Mouse (Mus musculus): ENCODE results near the gene Car7. TPM values are rescaled to one million over a fixed set of nuclear protein-coding genes. Genes with fewer than 3 reads are reported as not detected.
A peak's percentile ranks its signal among the peaks of the same experiment; 100 is the strongest.

Car7 gene
- total RNA-seq (2012; rRNA removed): 2.9 and 3.1 TPM in 2 replicates
- 1 to 10 TPM in 1 of 2 experiments, not detected in 1; 2.4 TPM for polyA plus RNA-seq (2012; ENCODE audit: insufficient read depth in 1 of 2, insufficient read length in 2 of 2, low read depth in 1 of 2, low replicate concordance in 2 of 2, missing spikeins in 1 of 2)

DNA sequence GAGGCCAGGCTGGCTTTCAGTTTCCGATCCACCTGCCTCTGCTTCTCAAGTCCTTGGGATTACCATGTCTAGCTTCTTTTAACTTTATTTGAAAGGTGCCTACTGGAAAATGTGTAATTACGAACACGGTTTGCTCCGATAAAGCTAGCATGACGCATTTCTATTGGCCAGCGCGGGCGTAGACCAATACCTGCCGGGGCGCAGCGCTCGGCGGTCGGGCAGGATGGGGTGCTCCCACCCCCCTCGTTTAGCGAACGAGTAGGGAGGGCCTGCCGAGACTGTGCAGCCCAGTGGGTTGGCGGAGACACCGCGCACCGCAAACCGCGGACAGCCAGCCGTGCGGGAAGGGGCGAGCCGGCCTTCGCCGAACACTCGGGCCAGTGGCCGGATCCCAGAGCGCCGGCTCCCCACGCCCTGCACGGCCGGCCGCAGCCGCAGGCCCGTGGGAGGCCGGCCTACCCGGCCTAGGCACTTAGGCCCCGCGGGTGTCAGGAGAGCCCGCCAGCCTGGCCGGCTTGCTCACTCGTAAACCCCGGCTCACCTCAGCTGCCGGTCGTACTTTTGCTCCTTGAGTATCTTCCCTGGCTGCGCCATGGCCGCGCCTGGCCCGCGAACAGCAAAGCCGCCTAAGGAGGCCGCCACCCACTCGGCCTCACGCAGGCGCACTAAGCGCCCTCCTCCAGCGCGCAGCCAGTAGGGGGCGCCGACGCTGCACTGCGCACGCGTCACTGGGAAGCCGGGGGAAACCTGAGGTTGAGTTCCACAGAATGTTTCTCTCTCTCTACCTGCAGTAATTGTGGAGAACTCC lies at the start of gene Car7, which contains the start of gene Nae1:
Car7 (plus strand) TSS at position 719 of the 808 bp plus-strand sequence.
Nae1 (minus strand) TSS at position 667 of the 808 bp plus-strand sequence.
- no peaks in the 10 kb centered on the region for H3K9me3 ChIP-seq (replicated peaks; ENCODE audit: insufficient read depth, low read length)
- H3K4me3 ChIP-seq (ENCODE audit: control insufficient read depth in 1 of 2, insufficient read depth in 1 of 2, low read depth in 2 of 2, low read length in 2 of 2): peak within 1 kb of the TSS; percentile 74 to 90
- peaks cover 0 to 11% of the 10 kb centered on the region in 2 experiments; a peak in 2 of 4 replicates for H3K36me3 ChIP-seq (ENCODE audit: control insufficient read depth in 1 of 2, insufficient read depth in 2 of 2, low read length in 2 of 2)
- H3K9ac ChIP-seq (ENCODE audit: control insufficient read depth, low read depth, low read length, poor library complexity, severe bottlenecking): peak within 1 kb of the TSS; percentile 86
- peaks cover 21% of the 10 kb centered on the region for H3K79me2 ChIP-seq (ENCODE audit: control insufficient read depth, insufficient read depth, low read length, poor library complexity)
- peaks cover 0 to 6% of the 10 kb centered on the region in 2 experiments; a peak in 2 of 4 replicates for H3K4me1 ChIP-seq (ENCODE audit: control insufficient read depth in 1 of 2, insufficient read depth in 2 of 2, low read length in 2 of 2)
- peak within 1 kb of the TSS; percentile 63 for H3K27ac ChIP-seq (ENCODE audit: control insufficient read depth, low read depth, low read length)
- H3K27me3 ChIP-seq (ENCODE audit: control insufficient read depth in 1 of 2, insufficient read depth in 2 of 2, low read length in 2 of 2): no peaks in the 10 kb centered on the region
- peak; percentile 95 for DNase-seq (ENCODE audit: low read depth, low spot score)
- TF ChIP-seq POLR2AphosphoS5 (IDR thresholded peaks at IDR 0.05; ENCODE audit: borderline replicate concordance, low read depth, low read length): no peak
- TF ChIP-seq BHLHE40 (IDR thresholded peaks at IDR 0.05; ENCODE audit: borderline replicate concordance, low read depth, low read length): no peak
- peak; percentile 25; the same call in 1 of the 2 replicates for TF ChIP-seq TBP (IDR thresholded peaks at IDR 0.05; ENCODE audit: low read depth, low read length)
- TF ChIP-seq MAX (IDR thresholded peaks at IDR 0.05; ENCODE audit: low read length): no peak; the same call in 1 of the 2 replicates
- TF ChIP-seq USF1 (IDR thresholded peaks at IDR 0.05; ENCODE audit: low read depth, low read length): no peak
- TF ChIP-seq POLR2A (IDR thresholded peaks at IDR 0.05; ENCODE audit: control insufficient read depth in 1 of 2, insufficient read depth in 1 of 2, low read depth in 1 of 2, low read length in 2 of 2, poor library complexity in 1 of 2): peak; percentile 89 to 92
- TF ChIP-seq NELFE (IDR thresholded peaks at IDR 0.05; ENCODE audit: low read depth, low read length): peak; percentile 92
- TF ChIP-seq NRF1 (IDR thresholded peaks at IDR 0.05; ENCODE audit: insufficient read depth, low read depth, low read length, poor library complexity, severe bottlenecking): peak; percentile 97
- TF ChIP-seq MYC (IDR thresholded peaks at IDR 0.05; ENCODE audit: low read depth, low read length): no peak; the same call in 1 of the 2 replicates
- peak; percentile 8; the same call in 1 of the 2 replicates for TF ChIP-seq SIN3A (IDR thresholded peaks at IDR 0.05; ENCODE audit: low read length)
- peak; percentile 80; the same call in 1 of the 2 replicates for TF ChIP-seq POLR2AphosphoS2 (IDR thresholded peaks at IDR 0.05; ENCODE audit: low read length)
- peak; percentile 6; the same call in 1 of the 2 replicates for TF ChIP-seq TCF12 (IDR thresholded peaks at IDR 0.05; ENCODE audit: low read depth, low read length)
- TF ChIP-seq EP300 (IDR thresholded peaks at IDR 0.05; ENCODE audit: low read depth in 1 of 2, low read length in 2 of 2): no peak
- TF ChIP-seq MAZ (IDR thresholded peaks at IDR 0.05; ENCODE audit: low read depth, low read length): 0 out of 2 replicates have a peak, but pooled peaks have one; percentile 68
- no peak for TF ChIP-seq MEF2A (IDR thresholded peaks at IDR 0.05; ENCODE audit: extremely low read depth, insufficient replicate concordance, low read depth, low read length, poor library complexity, severe bottlenecking)
- peak; percentile 54; the same call in 1 of the 2 replicates for TF ChIP-seq HCFC1 (IDR thresholded peaks at IDR 0.05; ENCODE audit: low read depth, low read length)
- 0 out of 2 replicates have a peak, but pooled peaks have one; percentile 59 for TF ChIP-seq ZMIZ1 (IDR thresholded peaks at IDR 0.05; ENCODE audit: low read depth, low read length)
- TF ChIP-seq E2F4 (IDR thresholded peaks at IDR 0.05; ENCODE audit: borderline replicate concordance, low read depth, low read length): peak; percentile 41; the same call in 1 of the 2 replicates
- TF ChIP-seq MXI1 (IDR thresholded peaks at IDR 0.05; ENCODE audit: low read depth, low read length): peak; percentile 84
- TF ChIP-seq UBTF (IDR thresholded peaks at IDR 0.05; ENCODE audit: borderline replicate concordance, insufficient read depth, low read depth, low read length): no peak
- 0 out of 2 replicates have a peak, but pooled peaks have one; percentile 37 for TF ChIP-seq CHD1 (IDR thresholded peaks at IDR 0.05; ENCODE audit: low read depth, low read length)
- no peak for TF ChIP-seq ZC3H11A (IDR thresholded peaks at IDR 0.05; ENCODE audit: low read depth, low read length)
- no peak for TF ChIP-seq MAFK (IDR thresholded peaks at IDR 0.05; ENCODE audit: borderline replicate concordance, low read depth, low read length)
- no peak for TF ChIP-seq ZNF384 (IDR thresholded peaks at IDR 0.05; ENCODE audit: low read depth, low read length)
- no peak for TF ChIP-seq RCOR1 (IDR thresholded peaks at IDR 0.05; ENCODE audit: low read depth, low read length)
- no peak for TF ChIP-seq USF2 (IDR thresholded peaks at IDR 0.05; ENCODE audit: borderline replicate concordance in 1 of 2, insufficient read depth in 1 of 2, low read depth in 1 of 2, low read length in 2 of 2)
- TF ChIP-seq RAD21 (IDR thresholded peaks at IDR 0.05; ENCODE audit: low read depth, low read length): no peak; the same call in 1 of the 2 replicates
- no peak for TF ChIP-seq ZKSCAN1 (IDR thresholded peaks at IDR 0.05; ENCODE audit: low read depth, low read length)
- TF ChIP-seq CTCF (IDR thresholded peaks at IDR 0.05 in 2 of 3, conservative IDR thresholded peaks at IDR 0.05 in 1 of 3; ENCODE audit: control insufficient read depth in 1 of 3, insufficient read depth in 1 of 3, low read depth in 2 of 3, low read length in 3 of 3, poor library complexity in 1 of 3, severe bottlenecking in 1 of 3): peak; percentile 81 to 92 (median 91)
- no peak for TF ChIP-seq ETS1 (IDR thresholded peaks at IDR 0.05; ENCODE audit: low read depth, low read length)
- TF ChIP-seq SMC3 (IDR thresholded peaks at IDR 0.05; ENCODE audit: low read depth, low read length): 0 out of 2 replicates have a peak, but pooled peaks have one; percentile 4
- TF ChIP-seq GABPA (IDR thresholded peaks at IDR 0.05; ENCODE audit: low read depth, low read length): no peak
- no peak for TF ChIP-seq MYB (IDR thresholded peaks at IDR 0.05; ENCODE audit: low read depth, low read length)

Data from MEL (cell line).